Comparison of ENCODE assay signal across 11 mouse cellular contexts in genomic region chr13:113981461-113982000, GRCm38 (mm10).
A peak's percentile ranks its signal among the peaks of the same experiment; 100 is the strongest.
DNase-seq lines count a peak whose midpoint lies in the region; ATAC-seq and TF ChIP-seq lines count a peak whose summit lies in the region.
"Had no signal": no experiment of that assay in that cellular context is flagged by ENCODE, and none has a peak within 500 bp of the region (broad histone marks: within the 10 kb centered on the region; RNA-seq: fewer than 3 reads in every experiment).

No protein-coding gene starts in this region.

- no peak overlapping the region for H3K27ac ChIP-seq in hindbrain, embryonic 12.5 days
- no peak overlapping the region for H3K27ac ChIP-seq in midbrain, embryonic 15.5 days
- H3K27ac ChIP-seq: gastrocnemius, adult 2 months had no signal

- H3K4me2 ChIP-seq in hindbrain, embryonic 12.5 days (replicated peaks), result peak overlapping the region; percentile 29
- peak overlapping the region; percentile 27 for H3K4me2 ChIP-seq in midbrain, embryonic 15.5 days

- no peaks in the 10 kb centered on the region for H3K27me3 ChIP-seq in hindbrain, embryonic 12.5 days
- H3K27me3 ChIP-seq in midbrain, embryonic 15.5 days (replicated peaks), result no peaks in the 10 kb centered on the region

- peak; percentile 77 for DNase-seq in brain, embryonic 14.5 days (ENCODE audit: low read depth)
- peak; percentile 67 for DNase-seq in embryo, embryonic 9.5 days (ENCODE audit: extremely low spot score)
- DNase-seq in urinary bladder, postnatal 36 days (ENCODE audit: low spot score in 2 of 2), result no peak
- DNase-seq in cerebellum, postnatal 36 days, result no peak
- DNase-seq: gastrocnemius, adult 2 months; heart, postnatal 14 days; lung, adult 2 months had no signal

- H3K4me3 ChIP-seq in hindbrain, embryonic 12.5 days, result no peak overlapping the region
- no peak overlapping the region for H3K4me3 ChIP-seq in midbrain, embryonic 15.5 days
- H3K4me3 ChIP-seq: gastrocnemius, adult 2 months had no signal

- peak; percentile 85 for ATAC-seq in hindbrain, embryonic 12.5 days (ENCODE audit: low FRiP score)
- peak; percentile 88 for ATAC-seq in midbrain, embryonic 15.5 days (replicated peaks)
- ATAC-seq in monocyte, adult 5-6 weeks (replicated peaks; ENCODE audit: insufficient number of reproducible peaks, low FRiP score, low TSS enrichment, poor library complexity, severe bottlenecking), result no peak

- no peaks in the 10 kb centered on the region for H3K9me3 ChIP-seq in hindbrain, embryonic 12.5 days (replicated peaks)
- no peaks in the 10 kb centered on the region for H3K9me3 ChIP-seq in midbrain, embryonic 15.5 days
- H3K9me3 ChIP-seq: G1E had no signal

- no peak for TF ChIP-seq POLR2A in brain, embryonic 14.5 days (IDR thresholded peaks at IDR 0.05; ENCODE audit: borderline replicate concordance, extremely low read depth, insufficient read depth, insufficient read length, poor library complexity, severe bottlenecking)

- no peak overlapping the region for H3K9ac ChIP-seq in hindbrain, embryonic 12.5 days
- no peak overlapping the region for H3K9ac ChIP-seq in midbrain, embryonic 15.5 days

- no peaks in the 10 kb centered on the region for H3K36me3 ChIP-seq in hindbrain, embryonic 12.5 days
- no peaks in the 10 kb centered on the region for H3K36me3 ChIP-seq in midbrain, embryonic 15.5 days (replicated peaks)

- 14% methylated on average over 9 of the region's 9 CpGs for WGBS in hindbrain, embryonic 12.5 days
- WGBS in midbrain, embryonic 15.5 days, result 12% methylated on average over 9 of the region's 9 CpGs

- TF ChIP-seq CTCF in brain, embryonic 14.5 days (IDR thresholded peaks at IDR 0.05; ENCODE audit: borderline replicate concordance, extremely low read depth, insufficient read depth, insufficient read length), result no peak

- H3K4me1 ChIP-seq in hindbrain, embryonic 12.5 days, result peaks cover 18% of the 10 kb centered on the region
- peaks cover 9% of the 10 kb centered on the region for H3K4me1 ChIP-seq in midbrain, embryonic 15.5 days

Comparison
In these comparisons a context has a peak if more than half of its experiments do, and no peak if none do; other contexts are left out.
1. DNase-seq: peak in brain, embryonic 14.5 days (single experiment) and embryo, embryonic 9.5 days (single experiment); none in urinary bladder, postnatal 36 days (0 of 2) and cerebellum, postnatal 36 days (0 of 2).